Mouse (Mus musculus): Measurements from ENCODE around the gene Fam13a. TPM values are rescaled to one million over a fixed set of nuclear protein-coding genes. Genes with fewer than 3 reads are reported as not detected.

Gene Fam13a
- total and polyA plus RNA-seq, 2 experiments from 2014 or later = 9.5 to 12.4 TPM

DNA sequence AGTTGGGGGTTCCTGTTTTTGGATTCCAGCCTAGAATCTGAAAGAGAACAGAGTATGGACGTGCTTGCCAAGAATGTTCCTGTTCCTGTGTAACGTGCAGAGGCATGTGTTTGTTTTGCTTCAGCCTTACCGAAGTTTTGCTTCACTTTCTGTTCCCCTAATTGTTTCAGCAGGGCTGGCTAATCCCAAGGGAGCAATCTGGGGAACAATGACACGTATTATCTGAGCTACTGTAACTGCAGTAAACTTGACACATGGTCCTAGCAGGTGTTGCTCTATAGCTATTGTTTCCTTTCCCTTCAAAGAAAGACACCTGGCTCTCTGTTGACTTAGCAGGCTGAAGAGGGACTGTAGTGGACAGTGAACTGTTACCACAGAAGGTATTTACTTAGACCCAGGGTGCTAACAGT lies 25.3 kb downstream of the Fam13a start:
- 0 out of 2 replicates have a peak, but pooled peaks have one; percentile 57 for TF ChIP-seq EP300 (IDR thresholded peaks at IDR 0.05; ENCODE audit: low read depth)
- TF ChIP-seq CTCF (IDR thresholded peaks at IDR 0.05; ENCODE audit: low read depth) = no peak
- no peaks in the 10 kb centered on the region for H3K27me3 ChIP-seq (ENCODE audit: control insufficient read depth, insufficient read depth, low read length)
- no peaks in the 10 kb centered on the region for H3K36me3 ChIP-seq (replicated peaks; ENCODE audit: control insufficient read depth, insufficient read depth, low read length)
- H3K27ac ChIP-seq (ENCODE audit: low read depth) = peak overlapping the region; percentile 66
- H3K9ac ChIP-seq (replicated peaks; ENCODE audit: low read depth, low read length) = no peak overlapping the region
- peak; percentile 86 for ATAC-seq (ENCODE audit: insufficient read depth, low read depth)
- DNase-seq (ENCODE audit: low spot score) = peak; percentile 59
- 0 out of 2 replicates have a peak overlapping the region, but pooled peaks have one; percentile 2 for H3K4me3 ChIP-seq (ENCODE audit: low read depth, low read length)
- H3K9me3 ChIP-seq (replicated peaks; ENCODE audit: control insufficient read depth, low read length) = no peaks in the 10 kb centered on the region
- H3K4me1 ChIP-seq (ENCODE audit: control insufficient read depth, insufficient read depth) = peaks cover 6% of the 10 kb centered on the region; the same call in 1 of the 2 replicates
- peak overlapping the region; percentile 38 for H3K4me2 ChIP-seq (ENCODE audit: low read depth, low read length)
- WGBS = 7% methylated on average over 4 of the region's 4 CpGs

DNA sequence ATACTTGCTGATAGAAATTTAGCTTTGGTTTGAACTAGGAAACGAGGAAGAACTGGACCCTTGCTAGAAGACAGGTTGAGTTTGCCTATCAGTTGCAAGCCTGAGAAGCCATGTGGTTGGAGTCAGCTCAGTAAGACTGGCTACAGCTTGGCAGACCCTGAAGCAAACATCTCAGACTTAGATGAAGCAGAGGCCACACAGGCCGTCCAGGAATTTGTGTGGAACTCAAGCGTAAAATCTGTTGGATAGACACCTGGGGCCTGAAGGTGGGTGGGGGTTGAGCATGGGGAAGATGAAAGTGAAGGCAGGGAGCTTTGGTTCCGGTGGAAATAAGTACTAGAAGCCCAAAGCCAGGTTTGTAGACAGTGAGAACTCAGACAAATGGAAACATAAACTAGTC lies 25.8 kb downstream of the Fam13a start:
- peak overlapping the region; percentile 38 for H3K4me2 ChIP-seq (ENCODE audit: low read depth, low read length)
- H3K27ac ChIP-seq (ENCODE audit: low read depth) = peak overlapping the region; percentile 66
- no peaks in the 10 kb centered on the region for H3K27me3 ChIP-seq (ENCODE audit: control insufficient read depth, insufficient read depth, low read length)
- no peak overlapping the region for H3K9ac ChIP-seq (replicated peaks; ENCODE audit: low read depth, low read length)
- DNase-seq (ENCODE audit: low spot score) = no peak
- TF ChIP-seq EP300 (IDR thresholded peaks at IDR 0.05; ENCODE audit: low read depth) (no peak), CTCF (IDR thresholded peaks at IDR 0.05; ENCODE audit: low read depth) (0 out of 2 replicates have a peak, but pooled peaks have one; percentile 0)
- ATAC-seq (ENCODE audit: insufficient read depth, low read depth) = peak; percentile 24; the same call in 1 of the 2 replicates
- H3K4me1 ChIP-seq (ENCODE audit: control insufficient read depth, insufficient read depth) = peaks cover 6% of the 10 kb centered on the region; the same call in 1 of the 2 replicates
- 65% methylated on average over 4 of the region's 4 CpGs for WGBS
- no peaks in the 10 kb centered on the region for H3K36me3 ChIP-seq (replicated peaks; ENCODE audit: control insufficient read depth, insufficient read depth, low read length)
- no peak overlapping the region for H3K4me3 ChIP-seq (ENCODE audit: low read depth, low read length)
- no peaks in the 10 kb centered on the region for H3K9me3 ChIP-seq (replicated peaks; ENCODE audit: control insufficient read depth, low read length)

- no peak overlapping the region for H3K27ac ChIP-seq (ENCODE audit: low read depth)
- no peak overlapping the region for H3K9ac ChIP-seq (replicated peaks; ENCODE audit: low read depth, low read length)
- no peak overlapping the region for H3K4me2 ChIP-seq (ENCODE audit: low read depth, low read length)
- no peak for TF ChIP-seq CTCF (IDR thresholded peaks at IDR 0.05; ENCODE audit: low read depth)
- no peak for TF ChIP-seq EP300 (IDR thresholded peaks at IDR 0.05; ENCODE audit: low read depth)
- no peak for ATAC-seq (ENCODE audit: insufficient read depth, low read depth)
- H3K4me3 ChIP-seq (ENCODE audit: low read depth, low read length) = no peak overlapping the region
- DNase-seq (ENCODE audit: low spot score) = no peak
- no peaks in the 10 kb centered on the region for H3K4me1 ChIP-seq (ENCODE audit: control insufficient read depth, insufficient read depth)
- 78% methylated on average over 3 of the region's 3 CpGs for WGBS
- H3K36me3 ChIP-seq (replicated peaks; ENCODE audit: control insufficient read depth, insufficient read depth, low read length) = peaks cover 5% of the 10 kb centered on the region
- no peaks in the 10 kb centered on the region for H3K27me3 ChIP-seq (ENCODE audit: control insufficient read depth, insufficient read depth, low read length)
- H3K9me3 ChIP-seq (replicated peaks; ENCODE audit: control insufficient read depth, low read length) = no peaks in the 10 kb centered on the region
These were observed 35.2 kb downstream of the Fam13a start for GRCm38 (mm10) chr6:58989149-58989548.

- H3K27me3 ChIP-seq (ENCODE audit: control insufficient read depth, insufficient read depth, low read length) = no peaks in the 10 kb centered on the region
- no peaks in the 10 kb centered on the region for H3K9me3 ChIP-seq (replicated peaks; ENCODE audit: control insufficient read depth, low read length)
- peaks cover 7% of the 10 kb centered on the region for H3K36me3 ChIP-seq (replicated peaks; ENCODE audit: control insufficient read depth, insufficient read depth, low read length)
- no peak overlapping the region for H3K9ac ChIP-seq (replicated peaks; ENCODE audit: low read depth, low read length)
- DNase-seq (ENCODE audit: low spot score) = no peak
- H3K4me1 ChIP-seq (ENCODE audit: control insufficient read depth, insufficient read depth) = no peaks in the 10 kb centered on the region
- no peak overlapping the region for H3K4me3 ChIP-seq (ENCODE audit: low read depth, low read length)
- H3K27ac ChIP-seq (ENCODE audit: low read depth) = no peak overlapping the region
- TF ChIP-seq EP300 (IDR thresholded peaks at IDR 0.05; ENCODE audit: low read depth) (no peak), CTCF (IDR thresholded peaks at IDR 0.05; ENCODE audit: low read depth) (no peak)
- no peak for ATAC-seq (ENCODE audit: insufficient read depth, low read depth)
- H3K4me2 ChIP-seq (ENCODE audit: low read depth, low read length) = no peak overlapping the region
- WGBS = 73% methylated on average over 2 of the region's 2 CpGs
These were observed 35.6 kb downstream of the Fam13a start for GRCm38 (mm10) chr6:58988706-58989105.

DNA sequence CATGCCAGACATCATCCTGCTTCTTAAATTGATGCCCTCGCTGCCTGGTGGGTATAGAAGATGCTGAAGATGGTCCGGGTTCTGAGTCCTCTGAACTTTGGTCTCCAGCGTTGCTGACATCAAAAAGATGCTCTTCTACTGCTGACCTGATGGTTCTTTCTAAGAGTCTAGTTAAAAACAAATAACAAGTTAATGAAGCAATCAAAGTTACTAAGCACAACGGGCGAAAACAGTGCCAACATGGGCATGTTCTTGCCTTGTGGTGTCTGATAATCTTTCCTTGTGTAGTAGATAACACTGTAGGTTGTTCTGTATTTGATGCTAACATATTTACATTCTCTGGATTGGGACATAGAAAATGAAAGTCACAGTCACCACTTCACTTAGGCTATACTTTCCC lies 37.2 kb downstream of the Fam13a start:
- H3K27me3 ChIP-seq (ENCODE audit: control insufficient read depth, insufficient read depth, low read length) = no peaks in the 10 kb centered on the region
- 86% methylated on average over 5 of the region's 5 CpGs for whole genome bisulfite sequencing
- DNase-seq (ENCODE audit: low spot score) = no peak

GRCm38 (mm10) chr6:58985186-58985585 lies 39.2 kb downstream of the Fam13a start:
- no peaks in the 10 kb centered on the region for H3K27me3 ChIP-seq (ENCODE audit: control insufficient read depth, insufficient read depth, low read length)
- no peak for ATAC-seq (ENCODE audit: insufficient read depth, low read depth)
- WGBS = 89% methylated on average over 8 of the region's 8 CpGs
- no peaks in the 10 kb centered on the region for H3K9me3 ChIP-seq (replicated peaks; ENCODE audit: control insufficient read depth, low read length)
- H3K4me1 ChIP-seq (ENCODE audit: control insufficient read depth, insufficient read depth) = no peaks in the 10 kb centered on the region
- TF ChIP-seq CTCF (IDR thresholded peaks at IDR 0.05; ENCODE audit: low read depth) (0 out of 2 replicates have a peak, but pooled peaks have one; percentile 7), EP300 (IDR thresholded peaks at IDR 0.05; ENCODE audit: low read depth) (no peak)
- H3K4me2 ChIP-seq (ENCODE audit: low read depth, low read length) = no peak overlapping the region
- no peak overlapping the region for H3K27ac ChIP-seq (ENCODE audit: low read depth)
- H3K4me3 ChIP-seq (ENCODE audit: low read depth, low read length) = no peak overlapping the region
- H3K36me3 ChIP-seq (replicated peaks; ENCODE audit: control insufficient read depth, insufficient read depth, low read length) = peaks cover 16% of the 10 kb centered on the region
- no peak for DNase-seq (ENCODE audit: low spot score)
- H3K9ac ChIP-seq (replicated peaks; ENCODE audit: low read depth, low read length) = no peak overlapping the region

More for the DNA sequence above, 37.2 kb downstream of the Fam13a start:
- no peak overlapping the region for H3K27ac ChIP-seq (ENCODE audit: low read depth)
- H3K4me3 ChIP-seq (ENCODE audit: low read depth, low read length) = no peak overlapping the region
- no peak overlapping the region for H3K4me2 ChIP-seq (ENCODE audit: low read depth, low read length)
- H3K9me3 ChIP-seq (replicated peaks; ENCODE audit: control insufficient read depth, low read length) = no peaks in the 10 kb centered on the region
- no peak for ATAC-seq (ENCODE audit: insufficient read depth, low read depth)
- TF ChIP-seq EP300 (IDR thresholded peaks at IDR 0.05; ENCODE audit: low read depth) (no peak), CTCF (IDR thresholded peaks at IDR 0.05; ENCODE audit: low read depth) (no peak)
- H3K36me3 ChIP-seq (replicated peaks; ENCODE audit: control insufficient read depth, insufficient read depth, low read length) = peaks cover 12% of the 10 kb centered on the region
- H3K9ac ChIP-seq (replicated peaks; ENCODE audit: low read depth, low read length) = no peak overlapping the region
- H3K4me1 ChIP-seq (ENCODE audit: control insufficient read depth, insufficient read depth) = no peaks in the 10 kb centered on the region

All from heart, postnatal 0 days (tissue).